Mouse (Mus musculus) brain, embryonic 14.5 days (tissue): ENCODE results near the gene Aaed1.
"Not testable (repeated sequence)": the region's sequence is repeated elsewhere in the genome, so short reads cannot be mapped to it uniquely, and the experiment has no call there.

Experiments used
- CTCF ChIP-seq: fragments of 200-500 bp; IDR thresholded peaks from 2 replicates; pipeline ENCODE4 v1.5.1; 2012; ENCODE audit warnings: inconsistent platforms, mild to moderate bottlenecking, moderate library complexity, borderline replicate concordance; ENCODE audit not compliant: insufficient read depth, insufficient read length; ENCODE audit errors: extremely low read depth
- POLR2A ChIP-seq: fragments of 200-500 bp; IDR thresholded peaks from 2 replicates; pipeline ENCODE4 v1.6.1; 2012; ENCODE audit warnings: mild to moderate bottlenecking, inconsistent platforms, borderline replicate concordance; ENCODE audit not compliant: poor library complexity, insufficient read depth, insufficient read length, severe bottlenecking; ENCODE audit errors: extremely low read depth

GRCm38 (mm10) chr13:64254185-64254584 lies 58.3 kb downstream of the Aaed1 start:
- not testable (repeated sequence) for TF ChIP-seq CTCF, POLR2A
